34 mouse cellular contexts compared by ENCODE assay signal in genomic region chr17:36488181-36488580, GRCm38 (mm10). TPM values are rescaled to one million over a fixed set of nuclear protein-coding genes. Genes with fewer than 3 reads are reported as not detected.
"Had no signal": no experiment of that assay in that cellular context is flagged by ENCODE, and none has a peak within 500 bp of the region (broad histone marks: within the 10 kb centered on the region; RNA-seq: fewer than 3 reads in every experiment).

No protein-coding gene starts in this region.

RNA-seq across cellular contexts. Expression of gene H2-M10.4, which starts 26.0 kb away (rescaled TPM):
- total RNA-seq: common myeloid progenitor, adult 5-6 weeks; forebrain, postnatal 0 days; gastrocnemius, adult 18-20 months; gastrocnemius, adult 2 months; gastrocnemius, adult 8-10 months; gastrocnemius, postnatal 10 days; gastrocnemius, postnatal 14 days; gastrocnemius, postnatal 25 days; gastrocnemius, postnatal 36 days; gastrocnemius, postnatal 4 days; granulocyte monocyte progenitor cell, adult 5-6 weeks; heart, adult 18-20 months; heart, adult 2 months; heart, adult 8-10 months had no signal
- polyA plus RNA-seq: cortical plate, adult 2 months; embryonic facial prominence, embryonic 10.5 days; embryonic facial prominence, embryonic 11.5 days; embryonic facial prominence, embryonic 12.5 days; embryonic facial prominence, embryonic 13.5 days; embryonic facial prominence, embryonic 14.5 days; embryonic facial prominence, embryonic 15.5 days; erythroblast, embryonic 14.5 days; forebrain, embryonic 10.5 days; forebrain, embryonic 11.5 days; forebrain, embryonic 12.5 days; forebrain, embryonic 13.5 days; forebrain, embryonic 14.5 days; forebrain, embryonic 15.5 days; forebrain, embryonic 16.5 days; forebrain, postnatal 0 days; frontal cortex, adult 2 months; gonadal fat pad, adult 2 months; heart, adult 2 months; heart, embryonic 10.5 days; heart, embryonic 11.5 days; heart, embryonic 12.5 days had no signal

RNA-seq across cellular contexts. Expression of gene H2-M11, which starts 58.7 kb away (rescaled TPM):
- total RNA-seq: common myeloid progenitor, adult 5-6 weeks; forebrain, postnatal 0 days; gastrocnemius, adult 18-20 months; gastrocnemius, adult 2 months; gastrocnemius, adult 8-10 months; gastrocnemius, postnatal 10 days; gastrocnemius, postnatal 14 days; gastrocnemius, postnatal 25 days; gastrocnemius, postnatal 36 days; gastrocnemius, postnatal 4 days; granulocyte monocyte progenitor cell, adult 5-6 weeks; heart, adult 18-20 months; heart, adult 2 months; heart, adult 8-10 months had no signal
- polyA plus RNA-seq: cortical plate, adult 2 months; embryonic facial prominence, embryonic 10.5 days; embryonic facial prominence, embryonic 11.5 days; embryonic facial prominence, embryonic 12.5 days; embryonic facial prominence, embryonic 13.5 days; embryonic facial prominence, embryonic 14.5 days; embryonic facial prominence, embryonic 15.5 days; erythroblast, embryonic 14.5 days; forebrain, embryonic 10.5 days; forebrain, embryonic 11.5 days; forebrain, embryonic 12.5 days; forebrain, embryonic 13.5 days; forebrain, embryonic 14.5 days; forebrain, embryonic 15.5 days; forebrain, embryonic 16.5 days; forebrain, postnatal 0 days; frontal cortex, adult 2 months; gonadal fat pad, adult 2 months; heart, adult 2 months; heart, embryonic 10.5 days; heart, embryonic 11.5 days; heart, embryonic 12.5 days had no signal
